Comparison of ENCODE assay signal across 11 mouse cellular contexts in genomic region chr4:32668291-32668690, GRCm38 (mm10). TPM values are rescaled to one million over a fixed set of nuclear protein-coding genes. Genes with fewer than 3 reads are reported as not detected.
A peak's percentile ranks its signal among the peaks of the same experiment; 100 is the strongest.
DNase-seq lines count a peak whose midpoint lies in the region; ATAC-seq and TF ChIP-seq lines count a peak whose summit lies in the region.
"Had no signal": no experiment of that assay in that cellular context is flagged by ENCODE, and none has a peak within 500 bp of the region (broad histone marks: within the 10 kb centered on the region; RNA-seq: fewer than 3 reads in every experiment).

No protein-coding gene starts in this region.

- H3K27ac ChIP-seq in intestine, postnatal 0 days (ENCODE audit: low read depth, low read length): no peak overlapping the region
- no peak overlapping the region for H3K27ac ChIP-seq in intestine, embryonic 16.5 days (ENCODE audit: low read length)
- no peak overlapping the region for H3K27ac ChIP-seq in midbrain, postnatal 0 days (ENCODE audit: low read depth, low read length)
- H3K27ac ChIP-seq in midbrain, embryonic 16.5 days (ENCODE audit: low read length): no peak overlapping the region
- H3K27ac ChIP-seq: midbrain, embryonic 13.5 days had no signal

- 85% methylated on average over 1 of the region's 1 CpGs for WGBS in intestine, postnatal 0 days
- 93% methylated on average over 1 of the region's 1 CpGs for WGBS in intestine, embryonic 16.5 days
- WGBS in midbrain, postnatal 0 days: 88% methylated on average over 1 of the region's 1 CpGs
- WGBS in midbrain, embryonic 16.5 days: 89% methylated on average over 1 of the region's 1 CpGs

- no peak overlapping the region for H3K4me2 ChIP-seq in intestine, postnatal 0 days (replicated peaks; ENCODE audit: low read depth)
- H3K4me2 ChIP-seq in intestine, embryonic 16.5 days (ENCODE audit: low read depth, low read length): no peak overlapping the region
- H3K4me2 ChIP-seq in midbrain, postnatal 0 days (ENCODE audit: low read depth, low read length, poor library complexity, severe bottlenecking): no peak overlapping the region
- H3K4me2 ChIP-seq in midbrain, embryonic 16.5 days (ENCODE audit: low read length): no peak overlapping the region
- H3K4me2 ChIP-seq: midbrain, embryonic 13.5 days had no signal

- H3K36me3 ChIP-seq in intestine, postnatal 0 days (ENCODE audit: control insufficient read depth, insufficient read depth): peaks cover 43% of the 10 kb centered on the region
- peaks cover 9% of the 10 kb centered on the region for H3K36me3 ChIP-seq in intestine, embryonic 16.5 days (ENCODE audit: control insufficient read depth, insufficient read depth, low read length)
- H3K36me3 ChIP-seq in midbrain, postnatal 0 days (ENCODE audit: insufficient read depth, low read length): peaks cover 61% of the 10 kb centered on the region
- H3K36me3 ChIP-seq in midbrain, embryonic 16.5 days (ENCODE audit: control insufficient read depth, insufficient read depth, low read length): peaks cover 37% of the 10 kb centered on the region

- H3K4me3 ChIP-seq in intestine, postnatal 0 days (ENCODE audit: low read depth, low read length): no peak overlapping the region
- H3K4me3 ChIP-seq in intestine, embryonic 16.5 days (ENCODE audit: low read length): no peak overlapping the region
- H3K4me3 ChIP-seq in midbrain, postnatal 0 days (ENCODE audit: low read depth, low read length): no peak overlapping the region
- H3K4me3 ChIP-seq in midbrain, embryonic 16.5 days (ENCODE audit: low read depth, low read length): no peak overlapping the region
- H3K4me3 ChIP-seq: midbrain, embryonic 13.5 days had no signal

- H3K27me3 ChIP-seq in intestine, postnatal 0 days (replicated peaks; ENCODE audit: control insufficient read depth, insufficient read depth, low read length): no peaks in the 10 kb centered on the region
- H3K27me3 ChIP-seq in intestine, embryonic 16.5 days (replicated peaks; ENCODE audit: control insufficient read depth, insufficient read depth, low read length): no peaks in the 10 kb centered on the region
- H3K27me3 ChIP-seq in midbrain, postnatal 0 days (ENCODE audit: insufficient read depth, low read length): no peaks in the 10 kb centered on the region
- no peaks in the 10 kb centered on the region for H3K27me3 ChIP-seq in midbrain, embryonic 16.5 days (ENCODE audit: control insufficient read depth, insufficient read depth, low read depth, low read length)
- H3K27me3 ChIP-seq: midbrain, embryonic 13.5 days had no signal

- H3K9me3 ChIP-seq in intestine, postnatal 0 days (ENCODE audit: control insufficient read depth): no peaks in the 10 kb centered on the region
- H3K9me3 ChIP-seq in intestine, embryonic 16.5 days (ENCODE audit: control insufficient read depth, low read length): no peaks in the 10 kb centered on the region
- no peaks in the 10 kb centered on the region for H3K9me3 ChIP-seq in midbrain, postnatal 0 days (ENCODE audit: low read length)
- H3K9me3 ChIP-seq in midbrain, embryonic 16.5 days (replicated peaks; ENCODE audit: control insufficient read depth, low read length, poor library complexity, severe bottlenecking): no peaks in the 10 kb centered on the region
- H3K9me3 ChIP-seq: midbrain, embryonic 13.5 days had no signal

- peak; percentile 30 for DNase-seq in midbrain, postnatal 0 days (ENCODE audit: low spot score)
- peak; percentile 40 for DNase-seq in NIH3T3 (ENCODE audit: low read depth)
- no peak for DNase-seq in cerebellum, adult 8-10 months
- DNase-seq: adrenal gland, adult 8-10 months; gastrocnemius, postnatal 36 days had no signal

- TF ChIP-seq CTCF in intestine, postnatal 0 days (IDR thresholded peaks at IDR 0.05; ENCODE audit: low read depth): peak; percentile 45
- peak; percentile 62 for TF ChIP-seq CTCF in midbrain, postnatal 0 days (IDR thresholded peaks at IDR 0.05)

- H3K9ac ChIP-seq in intestine, postnatal 0 days (ENCODE audit: low read depth, low read length): no peak overlapping the region
- no peak overlapping the region for H3K9ac ChIP-seq in intestine, embryonic 16.5 days (ENCODE audit: low read depth, low read length)
- H3K9ac ChIP-seq in midbrain, postnatal 0 days (replicated peaks; ENCODE audit: low read length, poor library complexity, severe bottlenecking): no peak overlapping the region
- H3K9ac ChIP-seq in midbrain, embryonic 16.5 days (ENCODE audit: low read depth, low read length): no peak overlapping the region
- H3K9ac ChIP-seq: midbrain, embryonic 13.5 days had no signal

- no peak for ATAC-seq in intestine, postnatal 0 days
- ATAC-seq in intestine, embryonic 16.5 days: no peak
- no peak for ATAC-seq in midbrain, postnatal 0 days (ENCODE audit: low FRiP score)
- ATAC-seq in midbrain, embryonic 16.5 days: no peak
- ATAC-seq in megakaryocyte progenitor cell, adult 5-6 weeks (replicated peaks; ENCODE audit: poor library complexity): peak; percentile 57; the same call in 1 of the 2 replicates
- ATAC-seq in erythroblast, adult 5-6 weeks (replicated peaks; ENCODE audit: low FRiP score, poor library complexity, severe bottlenecking): no peak
- ATAC-seq: midbrain, embryonic 13.5 days had no signal

- H3K4me1 ChIP-seq in intestine, postnatal 0 days (replicated peaks; ENCODE audit: control insufficient read depth, insufficient read depth, low read length): no peaks in the 10 kb centered on the region
- no peaks in the 10 kb centered on the region for H3K4me1 ChIP-seq in intestine, embryonic 16.5 days (ENCODE audit: control insufficient read depth, insufficient read depth, low read length)
- no peaks in the 10 kb centered on the region for H3K4me1 ChIP-seq in midbrain, postnatal 0 days (ENCODE audit: insufficient read depth, low read length)
- H3K4me1 ChIP-seq in midbrain, embryonic 16.5 days (ENCODE audit: control insufficient read depth, insufficient read depth, low read length): no peaks in the 10 kb centered on the region
- H3K4me1 ChIP-seq: midbrain, embryonic 13.5 days had no signal

RNA-seq across cellular contexts. Expression of gene Mdn1, which starts 11.4 kb away (rescaled TPM):
- 3.9 and 4.6 TPM in 2 replicates for polyA plus RNA-seq in intestine, postnatal 0 days (2015; fragmentation: Nextera tagmentation; extraction: Ambion mirVana)
- polyA plus RNA-seq in intestine, embryonic 16.5 days (2015; fragmentation: Nextera tagmentation; extraction: Ambion mirVana): 8.1 and 8.3 TPM in 2 replicates
- 26.8 and 33.6 TPM in 2 replicates for total RNA-seq in midbrain, postnatal 0 days (2014; rRNA removed)
- 6.1 and 10.1 TPM in 2 replicates for polyA plus RNA-seq in midbrain, postnatal 0 days (2015; fragmentation: Nextera tagmentation; extraction: Ambion mirVana)
- polyA plus RNA-seq in midbrain, embryonic 16.5 days (2015; fragmentation: Nextera tagmentation; extraction: Ambion mirVana): 14.4 and 17.0 TPM in 2 replicates
- total RNA-seq in megakaryocyte progenitor cell, adult 5-6 weeks (2015): 40.5 and 72.6 TPM in 2 replicates
- 29.2 and 62.6 TPM in 2 replicates for total RNA-seq in megakaryocyte progenitor cell, adult 5-6 weeks (2017)
- total RNA-seq in erythroblast, adult 5-6 weeks (2015; ENCODE audit: low replicate concordance): 12.5 and 13.0 TPM in 2 replicates
- 4.5 and 10.2 TPM in 2 replicates for total RNA-seq in erythroblast, adult 5-6 weeks (2017; ENCODE audit: low replicate concordance)

RNA-seq across cellular contexts. Expression of gene Casp8ap2, which starts 53.0 kb away (rescaled TPM):
- polyA plus RNA-seq in intestine, postnatal 0 days (2015; fragmentation: Nextera tagmentation; extraction: Ambion mirVana): 18.4 and 19.2 TPM in 2 replicates
- 30.9 and 37.3 TPM in 2 replicates for polyA plus RNA-seq in intestine, embryonic 16.5 days (2015; fragmentation: Nextera tagmentation; extraction: Ambion mirVana)
- total RNA-seq in midbrain, postnatal 0 days (2014; rRNA removed): 36.1 and 50.9 TPM in 2 replicates
- 31.7 and 35.6 TPM in 2 replicates for polyA plus RNA-seq in midbrain, postnatal 0 days (2015; fragmentation: Nextera tagmentation; extraction: Ambion mirVana)
- 33.2 and 43.4 TPM in 2 replicates for polyA plus RNA-seq in midbrain, embryonic 16.5 days (2015; fragmentation: Nextera tagmentation; extraction: Ambion mirVana)
- total RNA-seq in megakaryocyte progenitor cell, adult 5-6 weeks (2015): 39.1 and 46.3 TPM in 2 replicates
- 44.9 and 53.8 TPM in 2 replicates for total RNA-seq in megakaryocyte progenitor cell, adult 5-6 weeks (2017)
- total RNA-seq in erythroblast, adult 5-6 weeks (2015; ENCODE audit: low replicate concordance): 19.0 and 19.6 TPM in 2 replicates
- total RNA-seq in erythroblast, adult 5-6 weeks (2017; ENCODE audit: low replicate concordance): 18.8 and 26.5 TPM in 2 replicates
